Mouse (Mus musculus): ENCODE measurements around the gene Stx18.

Gene Stx18

DNA sequence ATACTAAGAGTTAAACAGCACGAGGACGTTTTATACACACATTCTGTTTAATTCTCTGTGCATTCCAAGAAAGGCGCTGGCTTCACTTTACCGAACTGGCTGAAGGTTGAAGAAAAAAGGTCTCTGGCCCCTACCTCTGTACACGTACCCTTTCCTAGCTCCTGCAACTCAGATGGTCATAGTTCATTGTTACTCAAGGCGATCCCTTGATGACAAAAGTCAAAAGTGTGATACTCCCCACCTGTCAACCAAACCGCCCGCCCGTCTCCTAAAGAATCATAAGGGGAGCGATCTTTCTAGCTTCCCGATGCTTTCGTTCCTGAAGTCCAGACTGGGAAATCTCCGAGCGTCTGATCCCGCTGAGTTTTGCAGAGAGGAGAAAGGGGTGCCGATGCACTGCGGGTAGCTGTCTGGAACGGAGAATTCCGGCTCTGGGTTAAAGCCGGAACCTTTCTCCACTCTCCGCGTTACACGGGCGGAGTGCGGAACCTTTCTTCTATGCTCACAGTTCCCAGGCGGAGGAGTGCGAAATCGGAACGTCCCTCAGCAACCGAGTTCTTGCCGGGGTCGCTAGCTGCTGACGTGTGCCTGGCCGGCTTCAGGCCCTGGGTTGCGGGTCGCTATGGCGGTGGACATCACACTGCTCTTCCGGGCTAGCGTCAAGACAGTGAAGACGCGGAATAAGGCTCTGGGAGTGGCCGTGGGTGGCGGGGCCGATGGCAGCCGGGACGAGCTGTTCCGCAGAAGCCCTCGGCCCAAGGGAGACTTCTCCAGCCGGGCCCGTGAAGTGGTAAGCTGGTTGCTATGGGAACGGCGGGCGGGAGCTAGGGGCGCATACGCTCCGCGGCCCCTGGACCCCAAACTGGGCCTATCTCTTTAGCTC is at the start of gene Stx18:
TSS of gene Stx18 (plus strand) at position 33 of the 883 bp plus-strand sequence.
- CTCF ChIA-PET = no interaction called here

DNA sequence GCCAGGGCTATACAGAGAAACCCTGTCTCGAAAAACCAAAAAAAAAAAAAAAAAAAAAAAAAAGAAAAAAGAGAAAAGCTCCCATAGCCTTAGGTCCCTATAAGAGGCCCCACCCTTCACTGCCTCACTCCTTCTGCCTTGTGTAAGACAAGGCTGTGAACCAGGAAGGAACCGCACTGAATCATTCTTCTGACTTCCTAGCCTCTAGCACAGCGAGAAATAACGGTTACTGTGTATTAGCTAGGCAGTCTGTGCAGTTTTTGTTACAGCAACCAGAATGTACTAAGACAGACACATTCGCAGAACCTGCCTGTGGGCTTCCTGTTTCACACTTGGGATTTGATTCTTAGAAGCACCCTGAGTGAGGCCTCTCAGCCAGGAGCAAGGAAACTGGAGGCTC is 46.2 kb upstream of the Stx18 start:
- CTCF ChIA-PET = no interaction called here

DNA sequence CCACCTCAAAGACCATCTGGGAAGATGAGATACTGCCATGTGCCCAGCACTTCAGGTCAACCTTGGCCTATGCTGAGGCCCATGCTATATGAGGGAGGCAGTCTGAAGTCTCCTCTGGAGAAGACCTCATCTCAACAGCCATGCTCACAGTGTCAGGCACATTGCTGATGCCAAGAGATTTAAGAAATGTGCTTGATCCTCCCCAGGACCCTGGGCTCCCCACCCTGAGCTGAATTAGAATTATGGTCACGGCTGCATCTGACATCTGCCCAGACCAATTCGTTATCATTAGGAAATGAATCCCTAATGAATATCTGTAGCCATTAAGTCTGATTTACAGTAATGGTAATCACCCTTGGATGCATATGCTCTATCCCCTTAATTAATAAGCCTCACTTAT is 39.7 kb upstream of the Stx18 start:
- CTCF ChIA-PET = no interaction called here

DNA sequence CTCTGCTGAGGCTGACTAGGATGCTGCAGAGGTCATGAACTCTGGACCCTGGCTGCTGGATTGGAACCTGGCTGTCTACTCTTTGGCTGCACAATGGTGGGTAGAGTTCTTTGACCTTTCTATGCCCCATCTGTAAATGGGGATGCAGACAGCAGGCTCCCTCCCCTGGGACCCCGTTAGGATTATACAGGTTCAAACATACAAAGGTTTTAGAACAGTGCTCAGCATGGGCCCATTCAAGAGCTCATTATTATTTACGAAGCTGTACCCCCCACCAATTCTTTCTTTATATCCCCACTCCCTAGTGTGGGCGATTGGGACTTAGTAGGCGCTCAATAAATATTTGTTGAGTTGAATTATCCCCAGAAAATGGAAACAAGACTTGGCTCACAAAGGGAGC is 36.0 kb upstream of the Stx18 start:
- CTCF ChIA-PET = no interaction called here

GRCm38 (mm10) chr5:38004746-38005145 is 33.8 kb upstream of the Stx18 start:
- CTCF ChIA-PET = no interaction called here

- CTCF ChIA-PET = no interaction called here
Measured at GRCm38 (mm10) chr5:38006415-38007347, 31.9 kb upstream of the Stx18 start.

DNA sequence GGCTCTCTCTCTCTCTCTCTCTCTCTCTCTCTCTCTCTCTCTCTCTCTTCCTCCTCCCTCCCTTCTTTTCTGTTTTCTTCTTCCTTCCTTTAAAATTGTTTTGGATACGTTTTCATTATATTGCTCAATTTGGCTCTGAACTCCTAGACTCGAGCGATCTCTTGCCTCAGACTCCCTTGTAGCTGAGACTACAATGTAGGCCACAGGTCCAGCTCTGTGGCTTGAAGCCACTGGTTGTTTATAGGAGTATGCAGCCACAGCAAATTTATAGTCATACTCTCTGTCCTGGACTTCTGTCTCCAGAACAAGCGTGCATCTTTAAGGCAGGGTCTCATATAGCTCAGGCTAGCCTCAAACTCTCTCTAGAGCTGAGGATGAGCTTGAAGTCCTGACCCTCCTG is 29.5 kb upstream of the Stx18 start:
- CTCF ChIA-PET = no interaction called here

- CTCF ChIA-PET = no interaction called here
Measured at GRCm38 (mm10) chr5:38014916-38015315, 23.6 kb upstream of the Stx18 start.

DNA sequence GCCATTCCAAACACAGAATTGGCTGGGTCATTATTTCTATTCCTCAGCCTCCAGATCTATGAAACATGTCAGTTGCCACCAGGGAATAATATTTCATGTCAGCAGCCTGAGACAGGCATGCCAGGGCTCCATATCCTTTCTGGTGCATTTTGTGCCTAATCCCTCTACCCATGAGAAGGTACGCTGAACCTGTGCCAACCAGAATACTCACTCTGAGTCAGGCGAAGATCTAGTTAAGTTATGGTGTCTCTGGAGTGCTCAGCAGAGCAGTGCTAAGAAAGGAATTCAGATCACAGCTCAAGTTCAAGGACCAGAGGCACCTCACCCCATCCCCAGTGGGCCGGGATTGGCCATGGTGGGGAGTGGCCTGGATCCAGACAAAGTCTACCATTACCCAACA is 21.6 kb upstream of the Stx18 start:
- CTCF ChIA-PET = no interaction called here

- CTCF ChIA-PET = no interaction called here
Measured at GRCm38 (mm10) chr5:38027656-38028055, 10.9 kb upstream of the Stx18 start.

DNA sequence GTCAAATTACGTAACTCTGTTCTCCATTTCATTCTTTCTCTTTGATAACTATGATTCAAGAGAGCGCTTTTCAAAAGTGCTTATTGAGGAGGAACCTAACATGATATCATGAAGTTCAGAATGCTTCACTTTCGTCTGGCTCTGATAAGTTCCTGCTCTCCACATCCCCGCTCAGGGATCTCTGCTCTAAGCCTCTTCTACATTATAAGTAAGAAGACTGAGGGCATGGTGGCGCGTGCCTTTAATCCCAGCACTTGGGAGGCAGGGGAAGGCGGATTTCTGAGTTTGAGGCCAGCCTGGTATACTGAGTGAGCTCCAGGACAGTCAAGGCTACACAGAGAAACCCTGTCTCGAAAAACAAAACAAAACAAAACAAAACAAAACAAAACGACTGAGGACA is 268 bp upstream of the Stx18 start:
- CTCF ChIA-PET = no interaction called here

GRCm38 (mm10) chr5:38039796-38040195 is 1.3 kb downstream of the Stx18 start:
- CTCF ChIA-PET = no interaction called here

DNA sequence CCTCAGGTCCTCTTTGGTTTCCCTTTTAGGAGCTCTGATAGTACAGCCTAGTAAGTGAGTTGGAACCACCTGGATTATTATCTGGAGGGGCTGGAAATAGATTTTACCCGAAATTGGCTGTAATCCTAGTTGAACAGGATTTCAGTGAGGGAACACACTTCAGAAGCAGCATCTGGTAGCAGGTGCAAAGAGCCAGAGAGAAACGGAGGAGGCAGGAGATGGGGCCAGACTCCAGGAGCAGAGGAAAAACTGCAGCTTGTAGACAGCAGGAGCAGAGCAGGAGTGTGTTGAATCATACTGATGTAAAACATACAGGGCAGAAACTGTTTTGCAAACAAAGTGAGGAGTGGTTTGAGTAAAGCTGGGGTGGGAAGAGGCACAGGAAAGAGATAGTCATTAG is 6.4 kb downstream of the Stx18 start:
- CTCF ChIA-PET = no interaction called here

GRCm38 (mm10) chr5:38048177-38048576 is 9.6 kb downstream of the Stx18 start:
- CTCF ChIA-PET = no interaction called here

- CTCF ChIA-PET = no interaction called here
Measured at GRCm38 (mm10) chr5:38061051-38061450, 22.5 kb downstream of the Stx18 start.

DNA sequence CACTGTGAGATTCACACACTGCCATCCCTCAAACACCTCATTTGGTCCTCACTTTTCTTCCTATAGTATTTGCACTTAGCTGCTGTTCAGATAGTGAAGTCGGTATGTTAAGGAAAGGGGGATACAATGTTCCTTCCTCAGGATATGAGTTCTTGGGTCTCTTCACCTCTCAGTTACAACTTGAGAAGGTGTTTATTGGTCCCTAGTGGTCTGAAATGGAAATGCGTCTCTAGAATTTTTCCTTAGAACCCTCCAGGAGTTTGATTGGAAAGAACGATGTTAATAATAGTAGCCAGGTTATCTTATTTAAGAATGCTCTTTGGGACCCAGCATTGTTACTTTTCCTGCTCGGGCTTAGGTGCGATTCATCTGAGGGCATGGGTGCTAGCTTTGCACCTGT is 24.2 kb downstream of the Stx18 start:
- CTCF ChIA-PET = no interaction called here

DNA sequence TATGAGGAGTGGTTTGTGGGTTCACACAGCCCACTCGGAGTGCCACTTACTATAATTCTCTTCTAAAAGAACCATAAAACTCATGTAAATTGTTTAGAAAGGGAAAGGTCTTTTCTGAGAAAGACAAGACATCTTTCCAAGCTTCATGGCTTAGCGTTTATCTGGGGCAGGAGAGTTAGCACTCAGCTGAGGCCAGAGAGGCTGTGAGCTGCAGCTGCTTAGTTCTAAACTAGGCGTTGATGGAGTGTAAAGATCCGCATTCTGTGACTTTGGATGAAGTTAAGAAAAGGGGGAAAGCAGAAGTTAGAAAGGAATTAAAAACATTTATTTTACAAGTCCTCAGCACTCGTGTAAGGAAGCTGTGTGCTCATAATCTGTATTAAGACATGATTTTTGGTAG is 24.8 kb downstream of the Stx18 start:
- CTCF ChIA-PET = no interaction called here

GRCm38 (mm10) chr5:38064043-38064575 is 25.6 kb downstream of the Stx18 start:
- CTCF ChIA-PET = no interaction called here

DNA sequence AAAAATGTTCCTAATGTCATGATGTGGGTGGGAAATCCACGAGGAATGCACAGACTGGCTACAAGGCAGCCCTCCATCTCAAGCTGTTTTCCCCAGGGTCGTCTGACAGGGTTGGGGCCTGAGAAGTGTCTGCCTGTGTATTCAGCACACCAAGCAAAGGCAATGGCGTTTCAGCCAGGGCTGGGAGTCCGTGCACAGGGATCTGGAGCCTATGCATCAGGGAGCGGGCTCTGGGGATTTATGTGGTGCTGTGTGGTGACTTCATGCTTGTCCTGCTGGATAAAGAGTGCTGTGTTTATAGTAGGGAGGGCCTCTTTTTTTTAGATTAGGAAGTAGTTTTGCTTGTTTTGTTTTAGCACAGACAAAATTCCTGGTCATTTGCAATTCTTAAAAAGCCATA is 26.2 kb downstream of the Stx18 start:
- CTCF ChIA-PET = no interaction called here

GRCm38 (mm10) chr5:38065454-38065853 is 26.9 kb downstream of the Stx18 start:
- CTCF ChIA-PET = no interaction called here

GRCm38 (mm10) chr5:38066606-38067005 is 28.1 kb downstream of the Stx18 start:
- CTCF ChIA-PET = no interaction called here

GRCm38 (mm10) chr5:38076326-38076725 is 37.8 kb downstream of the Stx18 start:
- CTCF ChIA-PET = no interaction called here

- CTCF ChIA-PET = no interaction called here
Measured at GRCm38 (mm10) chr5:38078575-38078974, 40.0 kb downstream of the Stx18 start.
